Mouse (Mus musculus) spleen, postnatal 14 days (tissue): ENCODE measurements around the gene Dnm3.

Experiments
- DNase-seq, 2 experiments: peaks; one replicate each; pipeline ENCODE4 v3.0.0; 2021 to 2022; ENCODE audit warnings: low spot score in 2 of 2

The Dnm3 gene

GRCm38 (mm10) chr1:162075416-162075815 lies 402.4 kb downstream of the Dnm3 start:
- DNase-seq, result no peak

DNA sequence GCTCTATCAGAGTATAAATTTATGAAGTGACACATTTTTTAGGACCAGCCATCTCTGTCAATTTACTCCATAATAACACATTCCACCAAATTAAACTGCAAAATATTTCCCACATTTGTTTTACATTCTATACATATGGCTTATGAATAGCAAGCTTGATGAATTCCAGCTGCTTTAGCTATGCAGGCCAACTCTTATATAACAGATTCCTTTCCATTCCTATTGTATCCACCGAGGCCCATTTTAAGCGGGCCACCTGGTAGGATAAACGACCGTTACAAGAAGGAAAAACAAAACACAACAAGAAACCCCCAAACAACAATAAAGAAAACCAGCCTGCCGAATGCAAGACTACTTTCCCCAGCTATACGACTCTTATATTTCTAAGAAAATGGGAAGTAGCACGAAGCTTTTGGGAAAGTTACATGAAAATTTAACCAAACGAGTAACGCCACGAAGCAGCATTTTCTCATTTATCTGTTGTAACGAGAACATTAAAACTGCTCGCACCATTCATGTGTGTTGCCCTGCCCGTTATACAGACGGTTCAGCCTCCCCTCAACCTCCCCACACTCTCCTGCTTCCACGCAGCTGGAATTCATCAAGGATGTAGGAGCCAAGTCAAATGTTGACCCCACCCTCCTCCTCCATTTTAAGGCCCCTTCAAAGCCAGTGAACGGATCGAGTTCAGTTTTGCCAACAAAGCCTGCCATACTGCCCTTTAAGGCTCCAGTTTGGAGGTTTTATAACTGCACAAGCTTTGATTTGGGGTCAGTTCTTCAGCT lies 403.0 kb downstream of the Dnm3 start:
- DNase-seq, result no peak

DNA sequence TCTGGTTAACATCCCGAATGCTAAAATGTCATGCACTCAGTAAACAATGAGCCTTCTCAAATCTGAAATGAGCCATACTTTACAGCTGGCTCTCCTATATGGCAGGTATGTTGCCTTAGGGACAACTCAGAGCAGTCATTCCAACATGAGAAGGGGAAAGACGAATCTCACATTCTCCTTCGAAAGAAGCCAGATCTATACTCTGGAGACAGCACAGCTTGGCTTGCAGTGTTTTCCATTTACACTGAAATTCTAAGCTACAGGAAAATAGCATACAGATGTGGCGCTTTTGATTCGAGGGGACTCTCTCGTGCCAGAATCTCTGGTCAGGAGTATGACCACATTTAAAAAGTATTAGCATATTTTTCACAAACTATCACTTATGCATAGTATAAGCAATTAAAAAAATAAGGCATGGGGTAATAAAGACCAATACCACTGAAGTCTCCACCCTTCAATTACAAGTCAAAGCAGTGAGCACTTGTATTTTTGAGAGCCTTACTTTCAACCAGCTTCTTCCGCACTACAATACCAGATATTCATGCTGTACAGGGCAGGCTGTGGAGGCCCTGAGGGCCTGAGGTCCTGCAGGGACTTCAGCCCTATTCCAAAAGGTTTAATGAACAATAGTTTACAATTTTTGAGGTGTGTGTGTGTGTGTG lies 404.8 kb downstream of the Dnm3 start:
- no peak for DNase-seq

DNA sequence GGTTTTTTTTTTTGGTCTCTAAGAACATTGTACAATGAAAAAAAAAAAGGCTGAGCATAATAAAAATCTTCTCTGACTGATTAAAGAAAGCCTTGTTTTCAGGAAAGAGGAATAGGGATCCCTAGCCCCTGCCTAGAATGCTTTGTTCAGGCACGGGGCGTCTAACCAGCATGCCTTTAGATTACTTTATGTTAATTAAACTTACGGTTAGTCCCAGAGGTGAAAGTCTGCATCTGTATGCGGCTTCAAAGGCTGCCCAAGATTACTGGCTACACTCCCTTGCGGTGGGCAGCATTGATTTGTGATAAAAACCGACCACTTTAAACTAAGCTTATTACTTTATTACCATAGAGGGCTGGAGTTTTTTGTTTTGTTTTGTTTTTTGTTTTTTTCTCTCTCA lies 424.2 kb downstream of the Dnm3 start:
- DNase-seq, result no peak

DNA sequence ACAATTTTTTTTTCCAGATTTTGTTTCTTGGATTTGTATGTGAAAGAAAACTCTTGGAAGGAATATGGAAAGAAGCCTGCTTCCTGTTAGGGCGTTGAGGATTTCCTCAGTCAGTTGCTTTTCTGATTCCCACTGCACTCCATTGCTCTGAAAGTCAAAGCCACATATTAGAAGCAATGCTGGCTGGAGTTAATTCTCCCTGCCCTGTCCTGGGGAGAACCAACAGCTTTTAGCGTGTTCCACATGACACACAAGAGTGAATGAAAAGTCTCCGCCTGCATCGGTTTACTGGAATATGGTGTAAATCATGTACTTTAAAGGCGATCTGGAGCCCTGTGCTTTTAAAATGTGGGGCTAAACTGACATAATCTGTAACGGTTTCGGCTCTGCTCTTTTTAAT lies 424.6 kb downstream of the Dnm3 start:
- DNase-seq, result no peak

GRCm38 (mm10) chr1:162052755-162053154 lies 425.1 kb downstream of the Dnm3 start:
- DNase-seq, result no peak

- no peak for DNase-seq
These were observed 425.7 kb downstream of the Dnm3 start for GRCm38 (mm10) chr1:162052138-162052537.

GRCm38 (mm10) chr1:162051710-162052109 lies 426.1 kb downstream of the Dnm3 start:
- DNase-seq, result no peak

- no peak for DNase-seq
These were observed 430.2 kb downstream of the Dnm3 start for GRCm38 (mm10) chr1:162047673-162048072.

DNA sequence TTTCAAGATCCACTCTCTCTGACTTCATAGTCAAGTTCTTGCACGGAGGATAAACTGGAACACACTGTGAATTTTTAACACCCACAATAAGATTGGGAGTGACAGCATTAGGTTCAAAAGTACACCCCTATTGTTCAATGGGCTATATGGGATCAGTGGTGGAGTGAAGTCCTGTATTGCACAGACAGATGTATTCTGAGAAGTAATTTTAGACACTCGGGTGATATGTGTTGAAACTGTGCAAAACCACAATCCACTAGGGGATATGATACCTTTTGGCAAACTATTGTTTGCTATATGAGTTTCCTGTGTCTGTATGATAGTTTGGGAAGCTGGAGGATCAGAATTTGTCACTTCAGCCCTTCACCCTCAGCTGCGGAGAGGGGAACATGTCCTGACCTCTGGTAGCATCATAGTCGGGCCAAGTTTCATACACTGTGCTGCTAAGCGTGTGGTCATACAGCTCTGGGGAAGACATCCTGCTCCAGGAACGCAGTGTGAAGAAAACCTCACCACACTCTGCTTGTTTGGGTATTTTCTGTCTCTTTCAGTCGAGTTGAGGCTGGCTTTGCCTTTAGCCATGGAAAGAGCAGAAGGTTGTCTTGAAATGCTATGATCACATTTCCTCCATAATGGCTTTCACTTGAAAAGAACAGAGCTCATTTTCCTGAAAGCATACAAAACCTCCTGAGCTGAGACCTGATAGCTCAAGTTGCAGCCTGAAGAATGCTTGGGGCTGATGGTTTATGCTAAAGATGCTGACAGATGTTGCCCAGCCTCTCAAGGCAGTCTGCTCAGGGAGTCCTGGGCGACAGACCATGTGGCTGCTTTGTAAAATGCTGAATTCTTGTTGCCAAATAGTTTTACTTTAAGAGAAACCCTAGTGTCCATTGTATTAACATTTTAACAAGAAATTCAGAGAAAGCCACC lies 433.8 kb downstream of the Dnm3 start:
- no peak for DNase-seq

DNA sequence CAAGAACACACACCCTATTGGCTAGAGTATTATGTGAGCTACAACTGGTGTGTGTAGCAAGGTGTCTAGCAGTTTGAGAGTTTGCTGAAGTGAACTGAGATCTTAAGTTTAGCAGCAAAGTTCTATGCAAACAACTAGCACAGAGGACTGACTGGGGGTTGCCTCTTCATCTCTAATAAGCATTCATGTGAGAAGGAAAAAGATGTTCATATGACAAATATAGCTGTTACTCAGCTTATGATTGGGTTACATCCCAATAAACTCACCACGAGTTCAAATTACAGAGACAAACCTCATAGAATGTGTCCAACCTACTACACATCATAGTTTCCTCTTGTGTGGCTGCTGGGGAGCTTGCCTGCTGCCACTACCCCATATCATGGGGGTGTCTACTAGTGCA lies 434.6 kb downstream of the Dnm3 start:
- no peak for DNase-seq

DNA sequence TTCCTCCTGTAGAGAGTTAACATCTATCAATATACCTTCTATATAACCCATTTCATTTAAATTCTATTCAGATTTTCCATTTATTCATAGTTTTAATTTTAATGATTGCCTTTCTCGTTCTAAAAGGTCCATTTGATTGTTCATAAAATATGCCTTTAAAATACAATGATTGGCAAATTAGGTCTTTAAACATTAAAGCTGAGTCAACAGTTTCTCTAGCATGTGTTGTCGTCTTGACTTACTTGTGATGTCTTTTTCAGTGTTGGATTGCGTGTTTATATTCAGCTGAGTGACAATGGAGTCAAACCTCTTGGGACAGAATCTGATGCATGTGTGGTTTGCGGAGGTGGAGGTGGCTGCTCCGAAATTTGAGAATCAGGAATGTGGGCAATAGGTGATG lies 435.4 kb downstream of the Dnm3 start:
- DNase-seq, result no peak

DNA sequence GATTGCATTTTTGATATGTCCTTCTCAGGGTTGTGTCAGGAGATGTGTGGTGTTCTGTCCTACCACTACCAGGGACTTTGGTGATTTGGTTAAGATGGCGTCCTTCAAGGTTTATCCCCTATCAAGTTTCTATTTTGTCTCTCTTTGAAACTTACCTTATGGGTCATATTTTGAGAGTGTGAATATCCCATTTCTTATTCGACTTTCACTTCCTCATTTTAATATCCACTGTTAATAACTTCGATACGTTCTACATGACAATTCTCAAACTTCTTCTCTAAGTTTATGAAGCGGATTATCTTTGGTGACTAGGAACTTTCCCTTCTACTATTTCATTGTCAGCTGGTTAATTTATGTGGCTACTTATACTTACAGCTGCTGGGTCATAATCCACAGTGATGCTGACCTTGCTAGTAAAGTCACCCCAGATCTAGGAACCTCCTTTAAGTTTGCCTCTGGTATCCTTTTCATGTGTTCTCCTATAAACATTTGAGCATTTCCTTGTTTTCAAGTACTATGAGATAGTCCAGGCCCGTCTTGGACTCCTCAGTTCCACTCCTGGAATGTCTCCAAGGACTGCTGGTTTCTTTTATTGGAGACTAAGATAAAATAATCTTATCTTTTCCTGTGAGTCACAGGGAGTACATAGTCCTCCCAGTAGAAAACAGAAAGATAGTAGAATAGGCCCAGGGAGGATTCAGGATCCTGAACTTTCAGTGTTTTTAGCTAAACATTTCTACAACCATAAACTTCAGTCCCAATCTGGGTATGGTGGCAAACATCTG lies 437.2 kb downstream of the Dnm3 start:
- no peak for DNase-seq

- no peak for DNase-seq
These were observed 438.0 kb downstream of the Dnm3 start for GRCm38 (mm10) chr1:162039808-162040207.

GRCm38 (mm10) chr1:162039011-162039595 lies 438.7 kb downstream of the Dnm3 start:
- DNase-seq, result no peak

GRCm38 (mm10) chr1:162038431-162038830 lies 439.4 kb downstream of the Dnm3 start:
- DNase-seq, result no peak

DNA sequence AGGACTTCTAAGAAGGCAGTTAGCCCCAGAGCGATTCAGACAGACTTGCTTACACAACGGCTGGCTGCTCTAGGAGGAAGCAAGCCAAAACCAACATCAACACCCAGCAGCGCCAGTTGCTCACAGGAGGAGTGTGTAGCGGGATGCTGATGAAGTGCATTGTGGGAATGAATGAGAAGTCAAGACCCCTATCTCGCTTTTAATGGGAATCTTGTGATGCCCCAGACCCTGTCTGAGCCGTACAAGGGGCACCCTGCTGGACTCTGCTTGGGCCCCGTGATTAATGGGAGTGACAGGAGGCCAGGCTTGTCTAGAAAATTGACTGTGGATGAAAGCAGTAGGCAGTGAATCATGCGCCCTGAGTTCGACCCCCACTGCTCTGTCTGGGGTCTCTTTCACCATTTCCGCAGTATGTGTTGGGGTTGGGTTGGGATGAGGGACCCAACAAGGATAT lies 439.8 kb downstream of the Dnm3 start:
- DNase-seq, result no peak

GRCm38 (mm10) chr1:162037185-162037765 lies 440.6 kb downstream of the Dnm3 start:
- DNase-seq, result no peak

DNA sequence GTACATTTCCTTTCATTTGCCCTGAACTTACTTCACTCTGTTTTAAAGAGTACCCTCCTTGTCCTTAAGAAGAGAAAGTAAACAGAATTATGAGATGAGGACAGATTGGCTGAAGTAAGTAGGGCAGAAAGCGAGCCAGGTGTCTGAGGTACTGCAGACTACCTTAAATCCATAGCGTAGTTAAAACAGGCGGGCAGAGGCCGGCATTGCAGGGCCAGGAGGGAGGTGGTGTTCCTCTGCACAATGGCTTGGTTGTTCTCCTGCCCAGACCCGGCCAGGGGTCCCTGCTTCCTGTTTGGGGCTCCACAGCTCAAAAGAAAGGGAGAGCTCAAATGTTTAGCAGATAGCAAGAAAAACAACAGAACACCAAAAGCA lies 441.4 kb downstream of the Dnm3 start:
- DNase-seq, result no peak

GRCm38 (mm10) chr1:162035800-162036460 lies 441.9 kb downstream of the Dnm3 start:
- DNase-seq, result no peak
